ENCODE assay signal across 25 mouse cellular contexts in genomic region chr8:29961322-29961721, GRCm38 (mm10).
A peak's percentile ranks its signal among the peaks of the same experiment; 100 is the strongest.
DNase-seq lines count a peak whose midpoint lies in the region; ATAC-seq and TF ChIP-seq lines count a peak whose summit lies in the region.
"Had no signal": no experiment of that assay in that cellular context is flagged by ENCODE, and none has a peak within 500 bp of the region (broad histone marks: within the 10 kb centered on the region; RNA-seq: fewer than 3 reads in every experiment).

No protein-coding gene starts in this region.

- no peak for ATAC-seq in forebrain, embryonic 14.5 days
- ATAC-seq: activated CD4-positive, CD25-positive, alpha-beta regulatory T cell, adult 4 months; CD4-positive, CD25-positive, alpha-beta regulatory T cell, adult 4 months; forebrain, embryonic 13.5 days; Patski had no signal

- no peak overlapping the region for H3K4me2 ChIP-seq in forebrain, embryonic 14.5 days (ENCODE audit: low read length)
- H3K4me2 ChIP-seq: embryonic facial prominence, embryonic 13.5 days; embryonic facial prominence, embryonic 15.5 days; forebrain, embryonic 13.5 days had no signal

- H3K4me3 ChIP-seq in forebrain, embryonic 14.5 days (ENCODE audit: low read depth, low read length), result no peak overlapping the region
- H3K4me3 ChIP-seq in forebrain, embryonic 10.5 days, result no peak overlapping the region
- H3K4me3 ChIP-seq: embryonic facial prominence, embryonic 13.5 days; embryonic facial prominence, embryonic 15.5 days; erythroblast, embryonic 14.5 days; forebrain, embryonic 13.5 days had no signal

- DNase-seq in forebrain, embryonic 14.5 days (ENCODE audit: low spot score), result peak; percentile 36
- no peak for DNase-seq in forebrain, embryonic 10.5 days (ENCODE audit: extremely low spot score, low spot score)
- DNase-seq in adipocyte (ENCODE audit: low spot score), result peak; percentile 32
- DNase-seq in brain, embryonic 14.5 days (ENCODE audit: low read depth), result peak; percentile 59
- DNase-seq in urinary bladder, postnatal 25 days (ENCODE audit: low spot score), result no peak
- DNase-seq: adrenal gland, adult 2 months; adrenal gland, postnatal 10 days; adrenal gland, postnatal 25 days; B cell, adult 2 months; cerebellum, adult 11 months; cerebellum, adult 18-20 months; cerebellum, adult 8-10 months; cerebellum, adult 9-11 months; cerebellum, postnatal 14 days; cerebellum, postnatal 36 days; embryo, embryonic 11 days had no signal

- H3K27ac ChIP-seq in forebrain, embryonic 14.5 days (ENCODE audit: low read depth, low read length), result no peak overlapping the region
- H3K27ac ChIP-seq in forebrain, embryonic 10.5 days, result no peak overlapping the region
- H3K27ac ChIP-seq: embryonic facial prominence, embryonic 13.5 days; embryonic facial prominence, embryonic 15.5 days; forebrain, embryonic 13.5 days had no signal

- no peak for TF ChIP-seq CTCF in brain, embryonic 14.5 days (IDR thresholded peaks at IDR 0.05; ENCODE audit: borderline replicate concordance, extremely low read depth, insufficient read depth, insufficient read length)

- no peaks in the 10 kb centered on the region for H3K4me1 ChIP-seq in forebrain, embryonic 14.5 days (ENCODE audit: control insufficient read depth, insufficient read depth, low read length)
- no peaks in the 10 kb centered on the region for H3K4me1 ChIP-seq in forebrain, embryonic 10.5 days
- H3K4me1 ChIP-seq: embryonic facial prominence, embryonic 13.5 days; embryonic facial prominence, embryonic 15.5 days; forebrain, embryonic 13.5 days had no signal

- TF ChIP-seq POLR2A in brain, embryonic 14.5 days (IDR thresholded peaks at IDR 0.05; ENCODE audit: borderline replicate concordance, extremely low read depth, insufficient read depth, insufficient read length, poor library complexity, severe bottlenecking), result no peak

- no peaks in the 10 kb centered on the region for H3K27me3 ChIP-seq in forebrain, embryonic 14.5 days (replicated peaks; ENCODE audit: control insufficient read depth, insufficient read depth, low read length)
- H3K27me3 ChIP-seq in forebrain, embryonic 10.5 days (ENCODE audit: poor library complexity, severe bottlenecking), result no peaks in the 10 kb centered on the region
- H3K27me3 ChIP-seq: CH12.LX; embryonic facial prominence, embryonic 13.5 days; embryonic facial prominence, embryonic 15.5 days; forebrain, embryonic 13.5 days; Patski had no signal

- no peak overlapping the region for H3K9ac ChIP-seq in forebrain, embryonic 14.5 days (ENCODE audit: low read length)
- H3K9ac ChIP-seq: embryonic facial prominence, embryonic 13.5 days; embryonic facial prominence, embryonic 15.5 days; forebrain, embryonic 13.5 days had no signal

- no peaks in the 10 kb centered on the region for H3K9me3 ChIP-seq in forebrain, embryonic 14.5 days (replicated peaks; ENCODE audit: control insufficient read depth, low read length)
- H3K9me3 ChIP-seq in forebrain, embryonic 10.5 days, result no peaks in the 10 kb centered on the region
- H3K9me3 ChIP-seq: embryonic facial prominence, embryonic 13.5 days; embryonic facial prominence, embryonic 15.5 days; forebrain, embryonic 13.5 days; G1E had no signal

- H3K36me3 ChIP-seq in forebrain, embryonic 14.5 days (ENCODE audit: control insufficient read depth, insufficient read depth, low read length), result no peaks in the 10 kb centered on the region
- H3K36me3 ChIP-seq in forebrain, embryonic 10.5 days (replicated peaks), result no peaks in the 10 kb centered on the region
- H3K36me3 ChIP-seq: embryonic facial prominence, embryonic 13.5 days; embryonic facial prominence, embryonic 15.5 days; G1E had no signal

- 76% methylated on average over 2 of the region's 2 CpGs for WGBS in forebrain, embryonic 14.5 days
- 87% methylated on average over 2 of the region's 2 CpGs for WGBS in forebrain, embryonic 10.5 days

Comparison
In these comparisons a context has a peak if more than half of its experiments do, and no peak if none do; other contexts are left out.
1. DNase-seq: peak in forebrain, embryonic 14.5 days (single experiment), adipocyte (single experiment) and brain, embryonic 14.5 days (single experiment); none in forebrain, embryonic 10.5 days (single experiment) and urinary bladder, postnatal 25 days (single experiment).